Mouse (Mus musculus) heart, embryonic 13.5 days (tissue): ENCODE measurements around the gene Fam209. TPM values are rescaled to one million over a fixed set of nuclear protein-coding genes. Genes with fewer than 3 reads are reported as not detected.

ENCODE experiments used
- ATAC-seq: fragments of 200-750 bp; cut with Nextera tagmentation; 2 replicates; pipeline ENCODE4 v1.8.0; 2017; ENCODE audit warnings: moderate TSS enrichment; ENCODE audit not compliant: insufficient number of reproducible peaks, low FRiP score, low TSS enrichment; ENCODE audit errors: extremely low read depth
- H3K27ac ChIP-seq: fragments of 300-500 bp; sonication (generic); replicated peaks from 2 replicates; pipeline ENCODE4 v1.5.1; 2015; ENCODE audit warnings: moderate library complexity, mild to moderate bottlenecking, inconsistent platforms
- H3K27me3 ChIP-seq: fragments of 300-500 bp; sonication (generic); replicated peaks from 2 replicates; pipeline ENCODE4 v1.6.1; 2015; ENCODE audit warnings: mild to moderate bottlenecking, inconsistent platforms
- H3K36me3 ChIP-seq: fragments of 300-500 bp; sonication (generic); 2 replicates; pipeline ENCODE4 v1.6.1; 2015; ENCODE audit warnings: mild to moderate bottlenecking, inconsistent platforms
- H3K4me1 ChIP-seq: fragments of 300-500 bp; sonication (generic); 2 replicates; pipeline ENCODE4 v1.6.1; 2015; ENCODE audit warnings: inconsistent platforms
- H3K4me2 ChIP-seq: fragments of 300-500 bp; sonication (generic); 2 replicates; pipeline ENCODE4 v1.6.1; 2015; ENCODE audit warnings: inconsistent platforms, mild to moderate bottlenecking, moderate library complexity
- H3K4me3 ChIP-seq: fragments of 300-500 bp; sonication (generic); 2 replicates; pipeline ENCODE4 v1.5.1; 2015; ENCODE audit warnings: moderate library complexity, mild to moderate bottlenecking, inconsistent platforms
- H3K9ac ChIP-seq: fragments of 300-500 bp; sonication (generic); 2 replicates; pipeline ENCODE4 v1.6.1; 2015; ENCODE audit warnings: inconsistent platforms, mild to moderate bottlenecking, moderate library complexity
- H3K9me3 ChIP-seq: fragments of 300-500 bp; sonication (generic); 2 replicates; pipeline ENCODE4 v1.6.1; 2016; ENCODE audit warnings: inconsistent platforms
- WGBS: fragments of 180-500 bp; shearing (Covaris S2); methylation state at CpG from one replicate; pipeline ENCODE4 v1.1.7; 2015; ENCODE audit warnings: mixed read lengths; 5-methylcytosine and 5-hydroxymethylcytosine counted together
- polyA plus RNA-seq: library from polyadenylated mRNA; unstranded; fragments of >200 nt; fragmentation: Nextera tagmentation; extraction: Ambion mirVana; gene quantifications from 2 replicates; pipeline ENCODE4 v1.2.1, GENCODE M21; 2015

The Fam209 gene
- polyA plus RNA-seq: 0.21 and 0.29 TPM in 2 replicates

DNA sequence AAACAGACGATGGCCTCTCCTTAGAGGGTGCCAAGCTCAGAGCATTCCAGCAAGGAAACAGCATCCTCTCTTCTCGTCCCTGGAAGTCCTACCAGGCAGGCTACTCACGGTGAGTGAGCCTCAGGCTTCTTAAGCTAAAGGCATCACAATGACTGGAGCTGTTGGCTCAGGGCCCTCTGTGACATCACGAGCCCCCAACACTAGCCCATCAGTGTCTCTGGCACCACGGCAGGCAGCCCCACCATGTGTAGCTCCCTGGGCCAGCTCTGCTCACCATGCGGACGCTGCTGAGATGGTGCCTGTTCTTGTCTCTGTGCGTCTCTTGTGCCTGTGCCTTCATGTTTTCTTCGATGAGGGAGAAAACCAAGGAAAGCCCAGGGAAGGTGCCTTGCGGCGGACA is at the start of gene Fam209:
Gene Fam209, plus strand, starts transcription at position 203 of the 400 bp plus-strand sequence.
- Histone ChIP-seq H3K9ac (0 out of 2 replicates have a peak within 1 kb of the TSS, but pooled peaks have one; percentile 3), H3K27ac (0 out of 2 replicates have a peak within 1 kb of the TSS, but pooled peaks have one; percentile 29)
- 81% methylated on average over 11 of the region's 11 CpGs for WGBS

DNA sequence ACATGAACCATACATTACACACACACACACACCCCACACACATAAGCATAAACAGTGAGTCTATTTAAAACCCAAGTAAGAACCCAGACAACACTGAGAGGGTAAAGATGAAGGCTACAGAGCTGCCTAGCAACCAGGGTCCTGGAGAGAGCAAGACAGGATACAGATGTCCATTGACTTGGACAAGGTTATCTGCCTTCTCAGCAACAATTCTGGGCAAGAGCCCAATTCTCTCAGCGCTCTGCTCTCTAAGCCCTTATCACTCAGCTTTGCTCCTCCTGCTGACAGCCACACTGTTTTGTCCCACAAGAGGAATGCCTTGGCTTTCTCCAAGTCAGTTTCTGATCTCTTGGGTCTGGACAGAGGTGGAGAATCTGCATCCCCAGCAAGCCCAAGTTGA is 41.7 kb upstream of the Fam209 start:
- peak; percentile 76 for ATAC-seq
- H3K27ac ChIP-seq: peak overlapping the region; percentile 70
- peaks cover 29% of the 10 kb centered on the region for H3K27me3 ChIP-seq
- no peak overlapping the region for H3K4me3 ChIP-seq
- peaks cover 17% of the 10 kb centered on the region for H3K4me1 ChIP-seq
- WGBS: 9% methylated on average over 1 of the region's 1 CpGs
- no peaks in the 10 kb centered on the region for H3K9me3 ChIP-seq
- no peak overlapping the region for H3K4me2 ChIP-seq
- no peaks in the 10 kb centered on the region for H3K36me3 ChIP-seq
- H3K9ac ChIP-seq: no peak overlapping the region

More for the DNA sequence above, at the start of gene Fam209:
- Histone ChIP-seq H3K27me3 (no peaks in the 10 kb centered on the region), H3K4me1 (peaks cover 25% of the 10 kb centered on the region), H3K4me3 (no peak within 1 kb of the TSS), H3K4me2 (no peak within 1 kb of the TSS), H3K36me3 (peaks cover 35% of the 10 kb centered on the region), H3K9me3 (no peaks in the 10 kb centered on the region)
- no peak for ATAC-seq

DNA sequence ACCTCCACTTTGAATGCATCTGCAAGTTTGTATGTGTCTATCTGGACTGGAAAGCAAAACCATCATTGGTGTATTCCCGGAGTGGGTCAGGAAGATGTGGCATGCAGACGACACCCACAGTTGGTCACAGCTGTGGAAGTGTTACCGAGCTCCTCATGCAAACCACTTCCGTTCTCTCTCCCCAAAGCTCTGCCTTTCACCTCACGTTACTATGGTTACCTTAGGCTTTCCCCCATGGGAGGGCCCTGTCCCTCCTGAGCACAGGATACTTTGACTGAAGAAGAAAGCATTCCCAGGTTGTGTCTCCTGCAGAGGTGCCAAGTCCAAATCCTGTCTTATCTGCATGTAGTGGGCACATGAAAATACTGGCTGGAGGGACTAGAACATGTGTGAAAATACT is 38.6 kb upstream of the Fam209 start:
- H3K4me1 ChIP-seq: peaks cover 17% of the 10 kb centered on the region
- H3K27ac ChIP-seq: no peak overlapping the region
- H3K4me3 ChIP-seq: no peak overlapping the region
- no peak overlapping the region for H3K4me2 ChIP-seq
- no peaks in the 10 kb centered on the region for H3K9me3 ChIP-seq
- H3K27me3 ChIP-seq: peaks cover 20% of the 10 kb centered on the region
- 33% methylated on average over 5 of the region's 5 CpGs for WGBS
- no peak overlapping the region for H3K9ac ChIP-seq
- ATAC-seq: no peak
- H3K36me3 ChIP-seq: no peaks in the 10 kb centered on the region

DNA sequence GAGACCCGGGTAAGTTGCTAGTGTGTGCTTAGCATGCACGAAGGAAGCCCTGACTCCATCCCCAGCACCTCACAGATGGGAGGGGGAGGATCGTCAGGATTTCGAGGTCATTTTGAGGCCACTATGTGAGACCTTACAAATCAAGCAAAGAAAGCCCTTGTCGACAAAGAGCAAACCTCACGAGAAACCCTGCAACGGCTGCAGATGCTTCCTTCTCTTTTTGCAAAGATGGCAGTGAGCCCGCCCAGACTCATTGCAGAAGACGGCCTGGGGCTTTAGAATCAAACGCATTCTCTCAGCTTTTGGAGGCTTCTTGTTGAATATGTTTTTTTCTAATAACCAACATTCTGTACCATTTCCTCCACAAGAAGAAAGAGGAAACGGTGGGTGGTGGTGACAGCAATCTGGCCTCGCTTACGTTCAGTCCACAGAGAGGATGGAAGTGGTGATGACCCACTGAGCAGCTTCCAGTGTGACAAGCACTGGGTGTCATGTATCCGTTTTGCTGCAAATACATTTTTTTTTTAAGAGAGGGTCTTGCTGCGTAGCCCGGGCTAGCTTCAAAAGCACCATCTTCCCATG is 34.9 kb upstream of the Fam209 start:
- H3K9me3 ChIP-seq: no peaks in the 10 kb centered on the region
- H3K36me3 ChIP-seq: no peaks in the 10 kb centered on the region
- no peak for ATAC-seq
- H3K4me3 ChIP-seq: no peak overlapping the region
- peaks cover 13% of the 10 kb centered on the region for H3K27me3 ChIP-seq
- H3K27ac ChIP-seq: no peak overlapping the region
- H3K9ac ChIP-seq: no peak overlapping the region
- H3K4me1 ChIP-seq: peaks cover 16% of the 10 kb centered on the region
- WGBS: 61% methylated on average over 16 of the region's 16 CpGs
- H3K4me2 ChIP-seq: no peak overlapping the region

- Histone ChIP-seq H3K9me3 (no peaks in the 10 kb centered on the region), H3K4me1 (peaks cover 16% of the 10 kb centered on the region), H3K4me3 (peak within 1 kb of the TSS; percentile 74), H3K4me2 (peak within 1 kb of the TSS; percentile 95), H3K27me3 (0 out of 2 replicates have a peak, but pooled peaks cover 4% of the 10 kb centered on the region), H3K9ac (peak within 1 kb of the TSS; percentile 84), H3K36me3 (peaks cover 4% of the 10 kb centered on the region), H3K27ac (peak within 1 kb of the TSS; percentile 73)
- WGBS: 2% methylated on average over 35 of the region's 35 CpGs
- ATAC-seq: peak; percentile 97
These were observed 32.3 kb upstream of the Fam209 start, which contains the start of gene Rtf2 for GRCm38 (mm10) chr2:172439843-172440639. Gene Rtf2, plus strand, starts transcription at chr2:172440556.

DNA sequence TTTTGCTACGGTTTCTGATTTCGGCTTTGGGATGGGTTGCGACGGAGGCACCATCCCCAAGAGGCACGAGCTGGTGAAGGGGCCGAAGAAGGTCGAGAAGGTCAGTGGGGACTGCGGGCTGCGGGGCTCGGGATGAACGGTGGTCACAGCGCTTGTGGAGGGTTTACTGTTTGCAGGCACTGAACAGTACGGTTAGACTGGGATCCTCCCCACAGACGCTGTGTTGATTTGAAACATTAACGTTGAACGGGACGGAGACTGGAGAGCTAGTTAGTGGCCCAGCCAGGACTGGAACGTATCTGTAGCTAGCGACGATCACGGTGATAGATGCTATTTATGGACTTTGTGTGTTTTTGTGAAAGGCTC is 31.7 kb upstream of the Fam209 start:
- WGBS: under 1% methylated on average over 21 of the region's 21 CpGs
- peak overlapping the region; percentile 95 for H3K4me2 ChIP-seq
- peak; percentile 39; the same call in 1 of the 2 replicates for ATAC-seq
- no peaks in the 10 kb centered on the region for H3K27me3 ChIP-seq
- H3K4me1 ChIP-seq: peaks cover 16% of the 10 kb centered on the region
- peak overlapping the region; percentile 63 for H3K27ac ChIP-seq
- peak overlapping the region; percentile 74 for H3K4me3 ChIP-seq
- peaks cover 10% of the 10 kb centered on the region for H3K36me3 ChIP-seq
- peak overlapping the region; percentile 84 for H3K9ac ChIP-seq
- H3K9me3 ChIP-seq: no peaks in the 10 kb centered on the region

DNA sequence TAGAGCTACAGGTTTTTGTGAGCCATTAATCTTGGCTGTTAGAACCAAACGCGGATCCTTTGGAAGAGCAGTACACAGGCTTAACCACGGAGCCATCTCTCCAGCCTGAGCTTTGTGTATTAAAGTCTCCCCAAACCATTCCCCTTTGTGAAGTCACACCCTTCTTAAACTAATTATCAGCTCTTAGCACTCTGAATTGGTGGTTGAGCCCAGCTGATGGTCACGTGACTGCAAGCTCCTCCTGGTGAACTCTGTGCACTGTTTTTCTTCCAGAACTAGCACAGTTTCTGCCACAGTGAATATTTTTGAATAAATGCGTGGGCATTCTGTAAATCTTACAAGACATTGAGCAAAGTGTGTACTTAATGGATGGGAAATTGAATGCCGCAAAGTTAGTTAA is 31.1 kb upstream of the Fam209 start:
- Histone ChIP-seq H3K9ac (peak overlapping the region; percentile 84), H3K27ac (no peak overlapping the region), H3K4me1 (peaks cover 16% of the 10 kb centered on the region), H3K4me3 (peak overlapping the region; percentile 74), H3K9me3 (no peaks in the 10 kb centered on the region), H3K36me3 (peaks cover 16% of the 10 kb centered on the region), H3K27me3 (no peaks in the 10 kb centered on the region), H3K4me2 (peak overlapping the region; percentile 95)
- WGBS: 27% methylated on average over 6 of the region's 6 CpGs
- no peak for ATAC-seq

- no peak for ATAC-seq
- Histone ChIP-seq H3K4me2 (no peak overlapping the region), H3K9me3 (no peaks in the 10 kb centered on the region), H3K4me3 (no peak overlapping the region), H3K27me3 (no peaks in the 10 kb centered on the region), H3K4me1 (peaks cover 11% of the 10 kb centered on the region), H3K36me3 (peaks cover 60% of the 10 kb centered on the region), H3K27ac (no peak overlapping the region), H3K9ac (no peak overlapping the region)
- WGBS: 85% methylated on average over 4 of the region's 4 CpGs
These were observed 26.7 kb upstream of the Fam209 start for GRCm38 (mm10) chr2:172445617-172446016.

GRCm38 (mm10) chr2:172447317-172447716 is 25.0 kb upstream of the Fam209 start:
- H3K36me3 ChIP-seq: peaks cover 77% of the 10 kb centered on the region
- H3K9ac ChIP-seq: no peak overlapping the region
- no peak overlapping the region for H3K4me3 ChIP-seq
- ATAC-seq: no peak
- 85% methylated on average over 6 of the region's 6 CpGs for WGBS
- no peaks in the 10 kb centered on the region for H3K27me3 ChIP-seq
- no peak overlapping the region for H3K4me2 ChIP-seq
- H3K9me3 ChIP-seq: no peaks in the 10 kb centered on the region
- no peaks in the 10 kb centered on the region for H3K4me1 ChIP-seq
- no peak overlapping the region for H3K27ac ChIP-seq

GRCm38 (mm10) chr2:172448329-172448728 is 24.0 kb upstream of the Fam209 start:
- WGBS: 83% methylated on average over 4 of the region's 4 CpGs
- H3K9ac ChIP-seq: no peak overlapping the region
- peaks cover 87% of the 10 kb centered on the region for H3K36me3 ChIP-seq

DNA sequence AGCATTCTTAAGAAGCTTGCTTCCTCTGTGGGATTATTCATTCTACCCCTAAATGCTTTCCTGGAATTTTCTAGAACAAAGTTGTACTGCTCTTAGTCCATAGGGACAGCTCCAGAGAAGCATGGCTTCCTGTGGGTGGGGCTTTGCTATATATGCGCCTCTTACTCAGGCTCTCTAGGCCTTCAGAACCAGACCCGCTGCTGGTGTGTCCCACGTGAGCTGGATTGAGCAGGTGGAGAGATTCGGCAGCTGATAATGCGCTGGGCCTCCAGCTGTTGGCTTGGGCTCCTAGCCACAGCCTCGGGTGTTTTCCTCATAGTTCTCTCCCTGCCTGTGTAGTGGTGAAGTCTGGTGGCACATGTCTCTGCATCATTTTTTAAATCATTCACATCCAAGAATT is 21.7 kb upstream of the Fam209 start:
- WGBS: 82% methylated on average over 6 of the region's 6 CpGs
- H3K4me3 ChIP-seq: no peak overlapping the region
- H3K27ac ChIP-seq: no peak overlapping the region
- ATAC-seq: no peak
- H3K27me3 ChIP-seq: no peaks in the 10 kb centered on the region
- no peak overlapping the region for H3K4me2 ChIP-seq
- H3K4me1 ChIP-seq: no peaks in the 10 kb centered on the region
- H3K9ac ChIP-seq: no peak overlapping the region
- peaks cover 91% of the 10 kb centered on the region for H3K36me3 ChIP-seq
- H3K9me3 ChIP-seq: no peaks in the 10 kb centered on the region

More at GRCm38 (mm10) chr2:172448329-172448728, 24.0 kb upstream of the Fam209 start:
- Histone ChIP-seq H3K27ac (no peak overlapping the region), H3K4me3 (no peak overlapping the region), H3K4me1 (no peaks in the 10 kb centered on the region), H3K4me2 (no peak overlapping the region), H3K9me3 (no peaks in the 10 kb centered on the region), H3K27me3 (no peaks in the 10 kb centered on the region)
- no peak for ATAC-seq
